Mouse (Mus musculus): ENCODE measurements at regions not wholly inside any gene's neighbourhood (a gene's known extent, or its start where the extent isn't known, plus 50 kb on each side); places are given as distances from the start of the nearest gene placed in this dataset.
A peak's percentile ranks its signal among the peaks of the same experiment; 100 is the strongest.

- TF ChIP-seq CTCF (IDR thresholded peaks at IDR 0.05) (no peak), POLR2A (IDR thresholded peaks at IDR 0.05; ENCODE audit: insufficient read depth, low read depth, low read length) (no peak), EP300 (IDR thresholded peaks at IDR 0.05; ENCODE audit: insufficient read depth, low read depth, low read length) (0 out of 2 replicates have a peak, but pooled peaks have one; percentile 58)
Observed at GRCm38 (mm10) chr8:126788669-126789068, 157.0 kb downstream of the Tomm20 start.

All from heart, adult 2 months (tissue).